Mouse (Mus musculus): ENCODE data around the gene Ugt1a2. TPM values are rescaled to one million over a fixed set of nuclear protein-coding genes. Genes with fewer than 3 reads are reported as not detected.

Gene Ugt1a2
- total and polyA plus RNA-seq, 2 experiments, result 0.57 to 10.4 TPM

DNA sequence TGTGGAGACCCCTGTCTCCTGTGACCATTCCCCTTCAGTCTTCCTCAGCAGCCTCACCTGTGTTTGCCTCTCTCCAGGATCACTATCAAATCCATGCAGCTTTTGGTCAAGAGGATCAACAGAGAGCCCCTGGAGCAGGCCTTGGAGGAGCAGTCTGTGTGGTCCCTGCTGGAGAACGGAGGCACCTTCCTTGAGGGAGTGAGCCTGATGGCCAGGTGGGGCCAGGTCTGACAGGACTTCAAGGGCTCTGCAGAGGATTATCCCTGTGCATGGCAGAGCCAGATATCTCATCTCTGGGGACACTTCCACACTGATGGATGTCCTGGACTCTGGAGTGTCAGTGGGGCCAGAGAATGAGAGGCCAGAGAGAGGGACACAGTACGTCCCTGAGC, 55.1 kb downstream of the Ugt1a2 start:
- H3K4me3 ChIP-seq (ENCODE audit: insufficient read depth, low read depth, low read length), result no peak overlapping the region
- H3K36me3 ChIP-seq (ENCODE audit: control insufficient read depth, insufficient read depth, low read length), result no peaks in the 10 kb centered on the region
- 61% methylated on average over 2 of the region's 2 CpGs for WGBS
- peaks cover 25% of the 10 kb centered on the region for H3K4me1 ChIP-seq (ENCODE audit: control insufficient read depth, insufficient read depth, low read length)
- TF ChIP-seq CTCF (IDR thresholded peaks at IDR 0.05; ENCODE audit: low read depth, low read length) (no peak), POLR2A (IDR thresholded peaks at IDR 0.05; ENCODE audit: extremely low read depth, insufficient read depth, low read length) (no peak)
- DNase-seq (ENCODE audit: extremely low read depth, low read depth, low spot score), result no peak
- H3K27ac ChIP-seq (replicated peaks; ENCODE audit: insufficient read depth, low read depth, low read length), result no peak overlapping the region
- H3K79me2 ChIP-seq (ENCODE audit: control insufficient read depth, insufficient read depth, low read length), result no peaks in the 10 kb centered on the region
- H3K27me3 ChIP-seq (ENCODE audit: control insufficient read depth, insufficient read depth, low read length), result no peaks in the 10 kb centered on the region
- no peak overlapping the region for H3K9ac ChIP-seq (ENCODE audit: low read depth, low read length)

DNA sequence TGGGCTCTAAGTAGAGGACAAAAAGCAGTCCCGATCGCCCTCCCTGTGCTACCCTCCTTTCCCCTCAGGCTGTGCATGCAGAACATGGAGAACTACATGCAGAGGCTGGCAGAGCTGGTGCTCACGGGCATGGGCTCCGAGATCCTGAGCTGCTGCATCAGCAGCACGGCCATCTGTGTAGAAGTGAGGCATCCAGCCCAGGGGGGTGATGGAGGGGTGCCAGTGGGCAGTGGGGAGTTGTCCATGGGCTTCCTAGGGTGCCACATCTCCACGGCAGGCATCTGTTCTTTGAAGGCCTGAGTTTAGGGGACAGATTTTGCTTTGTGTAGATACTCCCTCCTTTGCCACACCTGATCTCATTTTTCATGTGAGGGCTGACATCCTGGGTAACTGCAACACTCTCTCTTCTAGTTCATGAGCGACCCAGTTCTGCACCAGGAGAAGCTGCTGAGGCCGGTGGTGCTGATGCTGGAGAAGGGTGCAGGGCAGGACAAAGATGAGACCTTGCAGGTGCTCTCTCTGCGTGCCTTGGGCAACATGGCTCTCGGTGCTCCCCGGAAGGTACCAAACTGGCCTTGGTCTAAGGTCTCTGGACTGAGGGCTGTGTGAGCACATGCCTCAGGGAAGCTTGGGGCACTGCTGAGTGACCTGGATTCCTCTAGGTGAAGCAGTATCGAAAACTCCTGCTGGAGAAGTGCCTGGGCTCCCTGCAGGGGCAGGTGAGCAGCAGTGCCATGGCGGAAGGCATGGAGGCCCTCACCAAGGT, 55.8 kb downstream of the Ugt1a2 start:
- TF ChIP-seq CTCF (IDR thresholded peaks at IDR 0.05; ENCODE audit: low read depth, low read length), result no peak
- no peak for TF ChIP-seq POLR2A (IDR thresholded peaks at IDR 0.05; ENCODE audit: extremely low read depth, insufficient read depth, low read length)
- no peak overlapping the region for H3K9ac ChIP-seq (ENCODE audit: low read depth, low read length)
- no peak overlapping the region for H3K4me3 ChIP-seq (ENCODE audit: insufficient read depth, low read depth, low read length)
- WGBS, result 82% methylated on average over 13 of the region's 13 CpGs
- no peak overlapping the region for H3K27ac ChIP-seq (replicated peaks; ENCODE audit: insufficient read depth, low read depth, low read length)
- H3K79me2 ChIP-seq (ENCODE audit: control insufficient read depth, insufficient read depth, low read length), result no peaks in the 10 kb centered on the region
- peaks cover 30% of the 10 kb centered on the region for H3K4me1 ChIP-seq (ENCODE audit: control insufficient read depth, insufficient read depth, low read length)
- no peaks in the 10 kb centered on the region for H3K36me3 ChIP-seq (ENCODE audit: control insufficient read depth, insufficient read depth, low read length)
- no peak for DNase-seq (ENCODE audit: extremely low read depth, low read depth, low spot score)
- H3K27me3 ChIP-seq (ENCODE audit: control insufficient read depth, insufficient read depth, low read length), result no peaks in the 10 kb centered on the region

DNA sequence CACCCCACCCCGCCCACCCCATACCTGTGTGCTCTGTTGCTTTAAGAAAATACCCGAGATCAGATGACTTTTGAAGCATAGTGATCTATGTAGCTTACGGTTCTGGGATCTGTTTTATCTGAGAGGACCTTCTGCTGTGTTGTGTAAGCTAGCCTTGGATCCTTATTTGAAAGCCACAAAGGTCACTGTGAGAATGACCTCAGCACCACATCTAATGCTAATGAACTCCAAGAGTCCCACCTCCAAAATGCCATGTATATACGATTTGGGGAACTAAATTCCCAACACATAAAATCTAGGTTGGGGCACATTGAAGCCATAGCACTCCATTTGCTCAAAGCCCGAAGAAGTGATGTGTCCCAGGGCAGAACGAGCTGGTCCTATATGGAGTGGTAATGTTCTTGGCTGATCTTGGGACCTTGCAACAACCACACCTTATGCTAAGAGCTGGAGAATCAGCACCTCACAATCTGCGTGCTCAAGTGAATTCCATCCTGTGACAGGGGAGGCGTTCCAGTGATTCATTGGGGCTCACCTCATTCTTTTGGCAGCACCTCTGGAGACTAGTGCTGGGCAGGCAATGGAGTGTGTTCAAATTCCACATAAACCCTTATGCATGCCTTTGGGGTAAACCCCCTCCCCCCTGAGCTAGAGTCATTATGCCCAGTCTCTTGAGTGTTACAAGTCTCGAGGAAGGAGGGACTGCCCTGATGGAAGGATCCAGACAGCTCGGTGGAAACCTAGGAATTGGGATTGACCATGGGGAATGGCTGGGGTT, 56.7 kb downstream of the Ugt1a2 start:
- Histone ChIP-seq H3K4me3 (ENCODE audit: insufficient read depth, low read depth, low read length) (no peak overlapping the region), H3K27me3 (ENCODE audit: control insufficient read depth, insufficient read depth, low read length) (no peaks in the 10 kb centered on the region), H3K4me1 (ENCODE audit: control insufficient read depth, insufficient read depth, low read length) (peaks cover 30% of the 10 kb centered on the region), H3K27ac (replicated peaks; ENCODE audit: insufficient read depth, low read depth, low read length) (no peak overlapping the region), H3K9ac (ENCODE audit: low read depth, low read length) (no peak overlapping the region), H3K79me2 (ENCODE audit: control insufficient read depth, insufficient read depth, low read length) (no peaks in the 10 kb centered on the region), H3K36me3 (ENCODE audit: control insufficient read depth, insufficient read depth, low read length) (no peaks in the 10 kb centered on the region)
- no peak for TF ChIP-seq POLR2A (IDR thresholded peaks at IDR 0.05; ENCODE audit: extremely low read depth, insufficient read depth, low read length)
- no peak for TF ChIP-seq CTCF (IDR thresholded peaks at IDR 0.05; ENCODE audit: low read depth, low read length)
- 67% methylated on average over 10 of the region's 10 CpGs for WGBS
- DNase-seq (ENCODE audit: extremely low read depth, low read depth, low spot score), result peak; percentile 88

DNA sequence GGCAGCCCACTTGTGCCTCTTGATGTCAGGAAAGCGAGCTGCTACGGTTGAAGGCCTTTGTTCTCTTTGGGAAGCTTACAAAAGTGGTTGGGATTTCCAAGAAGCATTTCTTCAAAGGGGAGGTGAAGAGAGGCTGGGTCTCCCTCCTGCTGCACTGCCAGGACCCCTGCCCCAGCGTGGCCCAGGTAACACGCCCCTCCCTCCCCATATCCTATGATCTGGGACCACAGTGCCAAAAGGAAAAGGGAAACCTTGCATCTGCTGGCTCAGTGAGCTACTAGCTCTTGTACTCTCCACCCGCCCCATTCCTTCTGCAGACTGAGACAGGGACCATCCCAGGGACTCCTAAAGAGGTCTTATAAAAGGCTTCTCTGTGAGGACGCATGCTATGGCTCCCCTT, 57.3 kb downstream of the Ugt1a2 start:
- H3K4me1 ChIP-seq (ENCODE audit: control insufficient read depth, insufficient read depth, low read length), result peaks cover 29% of the 10 kb centered on the region
- 89% methylated on average over 6 of the region's 6 CpGs for WGBS
- no peak for TF ChIP-seq CTCF (IDR thresholded peaks at IDR 0.05; ENCODE audit: low read depth, low read length)
- TF ChIP-seq POLR2A (IDR thresholded peaks at IDR 0.05; ENCODE audit: extremely low read depth, insufficient read depth, low read length), result no peak

DNA sequence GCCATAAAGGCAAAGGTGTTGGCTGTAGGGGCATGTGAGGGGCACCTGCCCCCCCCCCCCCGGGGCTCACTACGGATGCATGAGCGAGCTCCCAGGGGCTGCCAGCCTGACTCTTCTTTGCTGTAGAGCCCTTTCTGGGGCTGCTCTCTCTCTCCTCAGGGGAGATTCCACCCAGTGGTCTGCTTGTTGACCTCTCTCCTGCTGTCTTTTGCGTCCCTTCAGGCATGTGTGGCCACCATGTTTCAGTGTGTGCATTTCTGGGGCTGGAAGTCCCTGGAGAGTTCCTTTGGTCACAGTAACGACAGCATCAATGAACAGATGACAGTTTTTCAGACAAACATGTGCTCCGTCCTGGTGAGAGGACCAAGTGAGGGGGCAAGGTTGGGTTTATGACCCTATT, 58.0 kb downstream of the Ugt1a2 start:
- peaks cover 22% of the 10 kb centered on the region for H3K4me1 ChIP-seq (ENCODE audit: control insufficient read depth, insufficient read depth, low read length)
- H3K4me3 ChIP-seq (ENCODE audit: insufficient read depth, low read depth, low read length), result no peak overlapping the region
- DNase-seq (ENCODE audit: extremely low read depth, low read depth, low spot score), result no peak
- no peaks in the 10 kb centered on the region for H3K79me2 ChIP-seq (ENCODE audit: control insufficient read depth, insufficient read depth, low read length)
- H3K36me3 ChIP-seq (ENCODE audit: control insufficient read depth, insufficient read depth, low read length), result peaks cover 6% of the 10 kb centered on the region; the same call in 1 of the 2 replicates
- TF ChIP-seq POLR2A (IDR thresholded peaks at IDR 0.05; ENCODE audit: extremely low read depth, insufficient read depth, low read length), result no peak
- TF ChIP-seq CTCF (IDR thresholded peaks at IDR 0.05; ENCODE audit: low read depth, low read length), result no peak
- H3K27me3 ChIP-seq (ENCODE audit: control insufficient read depth, insufficient read depth, low read length), result no peaks in the 10 kb centered on the region
- H3K27ac ChIP-seq (replicated peaks; ENCODE audit: insufficient read depth, low read depth, low read length), result no peak overlapping the region
- H3K9ac ChIP-seq (ENCODE audit: low read depth, low read length), result no peak overlapping the region
- 77% methylated on average over 6 of the region's 6 CpGs for WGBS

More for the DNA sequence above, 57.3 kb downstream of the Ugt1a2 start:
- no peaks in the 10 kb centered on the region for H3K27me3 ChIP-seq (ENCODE audit: control insufficient read depth, insufficient read depth, low read length)
- peaks cover 2% of the 10 kb centered on the region; the same call in 1 of the 2 replicates for H3K36me3 ChIP-seq (ENCODE audit: control insufficient read depth, insufficient read depth, low read length)
- H3K9ac ChIP-seq (ENCODE audit: low read depth, low read length), result no peak overlapping the region
- H3K79me2 ChIP-seq (ENCODE audit: control insufficient read depth, insufficient read depth, low read length), result no peaks in the 10 kb centered on the region
- H3K27ac ChIP-seq (replicated peaks; ENCODE audit: insufficient read depth, low read depth, low read length), result no peak overlapping the region
- no peak overlapping the region for H3K4me3 ChIP-seq (ENCODE audit: insufficient read depth, low read depth, low read length)
- DNase-seq (ENCODE audit: extremely low read depth, low read depth, low spot score), result no peak

Data from liver, adult 2 months (tissue).